ENCODE assay signal across 15 mouse cellular contexts in genomic region chr4:154473571-154474307, GRCm38 (mm10).
DNase-seq lines count a peak whose midpoint lies in the region; ATAC-seq and TF ChIP-seq lines count a peak whose summit lies in the region.
"Had no signal": no experiment of that assay in that cellular context is flagged by ENCODE, and none has a peak within 500 bp of the region (broad histone marks: within the 10 kb centered on the region; RNA-seq: fewer than 3 reads in every experiment).

No protein-coding gene starts in this region.

- H3K27ac ChIP-seq in kidney, embryonic 14.5 days (ENCODE audit: low read depth, low read length) = no peak overlapping the region
- peak overlapping the region; percentile 61; the same call in 1 of the 2 replicates for H3K27ac ChIP-seq in embryonic facial prominence, embryonic 10.5 days (replicated peaks)
- H3K27ac ChIP-seq in hindbrain, embryonic 16.5 days (ENCODE audit: low read depth, low read length) = peak overlapping the region; percentile 7; the same call in 1 of the 2 replicates
- H3K27ac ChIP-seq in neural tube, embryonic 13.5 days (replicated peaks) = no peak overlapping the region
- no peak overlapping the region for H3K27ac ChIP-seq in kidney, embryonic 16.5 days (ENCODE audit: low read length)
- no peak overlapping the region for H3K27ac ChIP-seq in gastrocnemius, adult 2 months
- H3K27ac ChIP-seq: left cerebral cortex, adult 2 months; limb, embryonic 15.5 days had no signal

- H3K27me3 ChIP-seq in kidney, embryonic 14.5 days (ENCODE audit: control insufficient read depth, insufficient read depth, low read length) = peaks cover 41% of the 10 kb centered on the region
- peaks cover 93% of the 10 kb centered on the region for H3K27me3 ChIP-seq in embryonic facial prominence, embryonic 10.5 days (replicated peaks; ENCODE audit: low read depth, poor library complexity, severe bottlenecking)
- peaks cover 40% of the 10 kb centered on the region for H3K27me3 ChIP-seq in hindbrain, embryonic 16.5 days (replicated peaks; ENCODE audit: control insufficient read depth, insufficient read depth, low read length)
- peaks cover 93% of the 10 kb centered on the region for H3K27me3 ChIP-seq in neural tube, embryonic 13.5 days
- H3K27me3 ChIP-seq in kidney, embryonic 16.5 days (ENCODE audit: insufficient read depth, low read length) = peaks cover 71% of the 10 kb centered on the region

- ATAC-seq in kidney, embryonic 14.5 days (ENCODE audit: low FRiP score, low TSS enrichment) = 0 out of 2 replicates have a peak, but pooled peaks have one; percentile 46
- no peak for ATAC-seq in hindbrain, embryonic 16.5 days
- no peak for ATAC-seq in neural tube, embryonic 13.5 days (ENCODE audit: low read depth)
- ATAC-seq in kidney, embryonic 16.5 days (ENCODE audit: low FRiP score, low TSS enrichment) = no peak

- no peak overlapping the region for H3K9ac ChIP-seq in kidney, embryonic 14.5 days (ENCODE audit: low read depth, low read length)
- H3K9ac ChIP-seq in hindbrain, embryonic 16.5 days (ENCODE audit: low read depth, low read length) = no peak overlapping the region
- H3K9ac ChIP-seq in neural tube, embryonic 13.5 days = no peak overlapping the region
- no peak overlapping the region for H3K9ac ChIP-seq in kidney, embryonic 16.5 days (replicated peaks; ENCODE audit: low read length)
- H3K9ac ChIP-seq: limb, embryonic 15.5 days had no signal

- intact Hi-C loops in gastrocnemius, adult 2 months (cut with DNase I) = no loop called here

- H3K36me3 ChIP-seq in kidney, embryonic 14.5 days (ENCODE audit: control insufficient read depth, insufficient read depth, low read length) = no peaks in the 10 kb centered on the region
- H3K36me3 ChIP-seq in embryonic facial prominence, embryonic 10.5 days (replicated peaks) = peaks cover 11% of the 10 kb centered on the region
- H3K36me3 ChIP-seq in hindbrain, embryonic 16.5 days (ENCODE audit: control insufficient read depth, insufficient read depth, low read length) = no peaks in the 10 kb centered on the region
- no peaks in the 10 kb centered on the region for H3K36me3 ChIP-seq in neural tube, embryonic 13.5 days
- H3K36me3 ChIP-seq in kidney, embryonic 16.5 days (ENCODE audit: insufficient read depth, low read length) = no peaks in the 10 kb centered on the region
- H3K36me3 ChIP-seq: G1E; limb, embryonic 15.5 days had no signal

- H3K4me3 ChIP-seq in kidney, embryonic 14.5 days (ENCODE audit: low read length) = no peak overlapping the region
- 0 out of 2 replicates have a peak overlapping the region, but pooled peaks have one; percentile 2 for H3K4me3 ChIP-seq in embryonic facial prominence, embryonic 10.5 days
- no peak overlapping the region for H3K4me3 ChIP-seq in hindbrain, embryonic 16.5 days (ENCODE audit: low read length)
- H3K4me3 ChIP-seq in neural tube, embryonic 13.5 days = no peak overlapping the region
- H3K4me3 ChIP-seq in kidney, embryonic 16.5 days (ENCODE audit: low read length) = no peak overlapping the region
- H3K4me3 ChIP-seq in gastrocnemius, adult 2 months = no peak overlapping the region
- H3K4me3 ChIP-seq: left cerebral cortex, adult 2 months; limb, embryonic 15.5 days; megakaryocyte, embryonic 14.5 days had no signal

- WGBS in kidney, embryonic 14.5 days = 10% methylated on average over 25 of the region's 25 CpGs
- 18% methylated on average over 25 of the region's 25 CpGs for WGBS in embryonic facial prominence, embryonic 10.5 days
- WGBS in hindbrain, embryonic 16.5 days = 14% methylated on average over 25 of the region's 25 CpGs
- 10% methylated on average over 25 of the region's 25 CpGs for WGBS in neural tube, embryonic 13.5 days
- 15% methylated on average over 25 of the region's 25 CpGs for WGBS in kidney, embryonic 16.5 days

- TF ChIP-seq CTCF in gastrocnemius, adult 2 months (IDR thresholded peaks at IDR 0.05) = no peak

- no peak for DNase-seq in kidney, postnatal 36 days
- peak; percentile 45 for DNase-seq in embryonic facial prominence, embryonic 10.5 days (ENCODE audit: low spot score)
- DNase-seq in gastrocnemius, adult 2 months = no peak
- DNase-seq: adrenal gland, postnatal 25 days; cerebellum, postnatal 25 days; kidney, postnatal 4 days; right cerebral cortex, postnatal 14 days had no signal

- peaks cover 29% of the 10 kb centered on the region for H3K4me1 ChIP-seq in kidney, embryonic 14.5 days (ENCODE audit: control insufficient read depth, insufficient read depth, low read length)
- H3K4me1 ChIP-seq in embryonic facial prominence, embryonic 10.5 days = peaks cover 89% of the 10 kb centered on the region
- H3K4me1 ChIP-seq in hindbrain, embryonic 16.5 days (ENCODE audit: control insufficient read depth, insufficient read depth, low read depth, low read length) = peaks cover 27% of the 10 kb centered on the region
- peaks cover 42% of the 10 kb centered on the region for H3K4me1 ChIP-seq in neural tube, embryonic 13.5 days (replicated peaks)
- peaks cover 41% of the 10 kb centered on the region for H3K4me1 ChIP-seq in kidney, embryonic 16.5 days (ENCODE audit: insufficient read depth, low read length)
- H3K4me1 ChIP-seq: megakaryocyte, embryonic 14.5 days had no signal

- no peak overlapping the region for H3K4me2 ChIP-seq in kidney, embryonic 14.5 days (replicated peaks; ENCODE audit: low read depth, low read length)
- H3K4me2 ChIP-seq in hindbrain, embryonic 16.5 days (ENCODE audit: low read length) = no peak overlapping the region
- peak overlapping the region; percentile 20; the same call in 1 of the 2 replicates for H3K4me2 ChIP-seq in neural tube, embryonic 13.5 days
- H3K4me2 ChIP-seq in kidney, embryonic 16.5 days (replicated peaks; ENCODE audit: low read depth, low read length) = no peak overlapping the region
- H3K4me2 ChIP-seq: limb, embryonic 15.5 days had no signal

- no peaks in the 10 kb centered on the region for H3K9me3 ChIP-seq in kidney, embryonic 14.5 days (ENCODE audit: control insufficient read depth, low read length)
- no peaks in the 10 kb centered on the region for H3K9me3 ChIP-seq in embryonic facial prominence, embryonic 10.5 days
- no peaks in the 10 kb centered on the region for H3K9me3 ChIP-seq in hindbrain, embryonic 16.5 days (ENCODE audit: control insufficient read depth, low read length)
- no peaks in the 10 kb centered on the region for H3K9me3 ChIP-seq in neural tube, embryonic 13.5 days
- no peaks in the 10 kb centered on the region for H3K9me3 ChIP-seq in kidney, embryonic 16.5 days (ENCODE audit: low read length)
- H3K9me3 ChIP-seq: limb, embryonic 15.5 days; megakaryocyte, embryonic 14.5 days had no signal

Comparison
In these comparisons a context has a peak if more than half of its experiments do, and no peak if none do; other contexts are left out.
1. H3K27ac ChIP-seq: peak in embryonic facial prominence, embryonic 10.5 days (single experiment) and hindbrain, embryonic 16.5 days (single experiment); none in kidney, embryonic 14.5 days (single experiment), neural tube, embryonic 13.5 days (single experiment), kidney, embryonic 16.5 days (single experiment) and gastrocnemius, adult 2 months (single experiment).